Mouse (Mus musculus) intestine, postnatal 0 days (tissue): ENCODE data around the gene Runx1. TPM values are rescaled to one million over a fixed set of nuclear protein-coding genes. Genes with fewer than 3 reads are reported as not detected.

Source experiments
- ATAC-seq: fragments of 200-750 bp; cut with Nextera tagmentation; 2 replicates; pipeline ENCODE4 v1.8.0; 2017; ENCODE audit warnings: mild to moderate bottlenecking, moderate TSS enrichment, moderate library complexity
- H3K27ac ChIP-seq: fragments of 300-500 bp; sonication (generic); 2 replicates; pipeline ENCODE4 v1.5.1; 2014; ENCODE audit warnings: mild to moderate bottlenecking, low read depth, low read length, moderate library complexity
- H3K27me3 ChIP-seq: fragments of 300-500 bp; sonication (generic); replicated peaks from 2 replicates; pipeline ENCODE4 v1.6.1; 2014; ENCODE audit warnings: low read length, mixed read lengths; ENCODE audit not compliant: control insufficient read depth, insufficient read depth
- H3K36me3 ChIP-seq: fragments of 300-500 bp; sonication (generic); 2 replicates; pipeline ENCODE4 v1.6.1; 2014; ENCODE audit warnings: mild to moderate bottlenecking, moderate library complexity; ENCODE audit not compliant: control insufficient read depth, insufficient read depth
- H3K4me1 ChIP-seq: fragments of 300-500 bp; sonication (generic); replicated peaks from 2 replicates; pipeline ENCODE4 v1.6.1; 2014; ENCODE audit warnings: antibody characterized with exemption, low read length, mixed read lengths; ENCODE audit not compliant: control insufficient read depth, insufficient read depth
- H3K4me2 ChIP-seq: fragments of 300-500 bp; sonication (generic); replicated peaks from 2 replicates; pipeline ENCODE4 v1.6.1; 2014; ENCODE audit warnings: low read depth, mild to moderate bottlenecking, moderate library complexity
- H3K4me3 ChIP-seq: fragments of 300-500 bp; sonication (generic); 2 replicates; pipeline ENCODE4 v1.5.1; 2014; ENCODE audit warnings: low read depth, low read length
- H3K9ac ChIP-seq: fragments of 300-500 bp; sonication (generic); 2 replicates; pipeline ENCODE4 v1.6.1; 2014; ENCODE audit warnings: mild to moderate bottlenecking, low read depth, low read length
- H3K9me3 ChIP-seq: fragments of 300-500 bp; sonication (generic); 2 replicates; pipeline ENCODE4 v1.6.1; 2016; ENCODE audit warnings: mixed run types; ENCODE audit not compliant: control insufficient read depth
- CTCF ChIP-seq: sonication (generic); IDR thresholded peaks from 2 replicates; pipeline ENCODE4 v1.5.1; 2016; ENCODE audit warnings: low read depth, mild to moderate bottlenecking, control low read depth, antibody characterized with exemption, moderate library complexity
- WGBS: fragments of 180-500 bp; shearing (Covaris S2); extraction: QIAGEN DNeasy Blood & Tissue Kit; methylation state at CpG from one replicate; pipeline ENCODE4 v1.1.7; 2014; 5-methylcytosine and 5-hydroxymethylcytosine counted together
- polyA plus RNA-seq: library from polyadenylated mRNA; unstranded; fragments of >200 nt; fragmentation: Nextera tagmentation; extraction: Ambion mirVana; gene quantifications from 2 replicates; pipeline ENCODE4 v1.2.1, GENCODE M21; 2015

The Runx1 gene
- polyA plus RNA-seq, 1 experiment from 2014 or later = 1.7 TPM

GRCm38 (mm10) chr16:92573193-92573592 lies 252.8 kb downstream of the Runx1 start:
- no peak overlapping the region for H3K9ac ChIP-seq
- no peaks in the 10 kb centered on the region for H3K27me3 ChIP-seq
- no peak for ATAC-seq
- H3K4me1 ChIP-seq = no peaks in the 10 kb centered on the region
- no peak overlapping the region for H3K4me3 ChIP-seq
- 50% methylated on average over 4 of the region's 4 CpGs for WGBS
- H3K27ac ChIP-seq = no peak overlapping the region
- no peak overlapping the region for H3K4me2 ChIP-seq
- TF ChIP-seq CTCF = no peak
- H3K9me3 ChIP-seq = no peaks in the 10 kb centered on the region
- no peaks in the 10 kb centered on the region for H3K36me3 ChIP-seq

- Histone ChIP-seq H3K9ac (no peak overlapping the region), H3K27ac (no peak overlapping the region), H3K4me3 (no peak overlapping the region), H3K4me2 (no peak overlapping the region), H3K4me1 (no peaks in the 10 kb centered on the region), H3K27me3 (no peaks in the 10 kb centered on the region), H3K36me3 (no peaks in the 10 kb centered on the region), H3K9me3 (no peaks in the 10 kb centered on the region)
- WGBS = 85% methylated on average over 11 of the region's 11 CpGs
- no peak for ATAC-seq
- TF ChIP-seq CTCF = no peak
Measured at GRCm38 (mm10) chr16:92571246-92571645, 254.7 kb downstream of the Runx1 start.

- TF ChIP-seq CTCF = no peak
- WGBS = 18% methylated on average over 5 of the region's 5 CpGs
- Histone ChIP-seq H3K4me3 (no peak overlapping the region), H3K9ac (no peak overlapping the region), H3K27me3 (0 out of 2 replicates have a peak, but pooled peaks cover 5% of the 10 kb centered on the region), H3K36me3 (no peaks in the 10 kb centered on the region), H3K9me3 (no peaks in the 10 kb centered on the region), H3K27ac (no peak overlapping the region), H3K4me2 (no peak overlapping the region; the same call in 1 of the 2 replicates), H3K4me1 (no peaks in the 10 kb centered on the region; the same call in 1 of the 2 replicates)
- ATAC-seq = no peak
Measured at GRCm38 (mm10) chr16:92566146-92566545, 259.8 kb downstream of the Runx1 start.

- H3K4me2 ChIP-seq = peak overlapping the region; percentile 39
- peak; percentile 31; the same call in 1 of the 2 replicates for ATAC-seq
- H3K36me3 ChIP-seq = no peaks in the 10 kb centered on the region
- no peaks in the 10 kb centered on the region; the same call in 1 of the 2 replicates for H3K4me1 ChIP-seq
- no peaks in the 10 kb centered on the region for H3K9me3 ChIP-seq
- H3K9ac ChIP-seq = no peak overlapping the region
- H3K27ac ChIP-seq = no peak overlapping the region
- under 1% methylated on average over 6 of the region's 6 CpGs for WGBS
- peak; percentile 97 for TF ChIP-seq CTCF
- H3K27me3 ChIP-seq = 0 out of 2 replicates have a peak, but pooled peaks cover 5% of the 10 kb centered on the region
- H3K4me3 ChIP-seq = no peak overlapping the region
Measured at GRCm38 (mm10) chr16:92565708-92566107, 260.2 kb downstream of the Runx1 start.

DNA sequence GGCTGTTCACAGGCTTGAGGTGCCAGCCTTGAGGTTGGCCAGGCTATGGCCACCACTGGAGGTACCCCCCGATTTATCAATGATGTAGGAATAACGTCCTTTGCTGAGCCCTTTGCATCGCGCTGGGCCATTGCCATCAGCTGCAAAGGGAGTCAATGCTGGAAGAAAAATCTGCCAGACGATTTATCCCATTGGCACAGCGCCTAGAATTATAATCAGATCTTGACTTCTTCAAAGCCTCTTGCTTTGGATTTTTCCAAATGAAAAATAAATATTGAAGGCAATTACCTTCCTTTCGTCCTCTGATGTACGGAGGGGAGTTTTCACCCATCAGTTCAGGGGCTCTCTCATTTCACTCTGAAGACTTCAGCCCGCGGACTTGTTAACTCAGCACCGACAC lies 260.7 kb downstream of the Runx1 start:
- WGBS = 52% methylated on average over 11 of the region's 11 CpGs

GRCm38 (mm10) chr16:92555051-92555450 lies 270.9 kb downstream of the Runx1 start:
- Histone ChIP-seq H3K4me1 (no peaks in the 10 kb centered on the region), H3K27me3 (no peaks in the 10 kb centered on the region), H3K9ac (no peak overlapping the region), H3K9me3 (no peaks in the 10 kb centered on the region), H3K4me3 (no peak overlapping the region), H3K36me3 (no peaks in the 10 kb centered on the region), H3K27ac (no peak overlapping the region), H3K4me2 (no peak overlapping the region)
- WGBS = 77% methylated on average over 1 of the region's 1 CpGs
- no peak for ATAC-seq
- TF ChIP-seq CTCF = no peak

More for the DNA sequence above, 260.7 kb downstream of the Runx1 start:
- no peak for ATAC-seq
- peak overlapping the region; percentile 39 for H3K4me2 ChIP-seq
- H3K9ac ChIP-seq = no peak overlapping the region
- no peaks in the 10 kb centered on the region; the same call in 1 of the 2 replicates for H3K4me1 ChIP-seq
- TF ChIP-seq CTCF = no peak
- no peak overlapping the region for H3K27ac ChIP-seq
- no peaks in the 10 kb centered on the region for H3K36me3 ChIP-seq
- no peak overlapping the region for H3K4me3 ChIP-seq
- H3K27me3 ChIP-seq = 0 out of 2 replicates have a peak, but pooled peaks cover 5% of the 10 kb centered on the region
- no peaks in the 10 kb centered on the region for H3K9me3 ChIP-seq

DNA sequence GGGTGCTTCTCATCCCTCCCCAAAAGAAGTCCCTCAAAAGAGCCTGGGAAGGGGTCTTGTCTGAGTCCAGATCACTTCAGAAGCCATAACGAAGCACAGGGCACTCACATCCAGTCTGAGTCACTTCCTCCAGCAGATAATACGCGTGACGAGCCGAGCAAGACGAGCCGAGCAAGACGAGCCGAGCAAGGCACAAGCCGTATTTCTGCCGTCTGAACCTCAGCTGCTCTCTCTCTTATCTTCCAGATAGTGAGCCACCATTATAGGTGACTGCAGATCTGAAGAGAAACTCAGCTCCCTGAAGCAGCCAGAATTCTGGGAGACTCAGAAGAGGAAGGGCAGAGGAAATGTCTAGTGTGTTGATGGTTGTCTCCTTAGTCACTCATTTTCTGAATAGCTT lies 273.1 kb downstream of the Runx1 start:
- H3K4me1 ChIP-seq = no peaks in the 10 kb centered on the region
- H3K9ac ChIP-seq = no peak overlapping the region
- no peaks in the 10 kb centered on the region for H3K27me3 ChIP-seq
- no peak overlapping the region for H3K4me3 ChIP-seq
- H3K4me2 ChIP-seq = no peak overlapping the region; the same call in 1 of the 2 replicates
- TF ChIP-seq CTCF = no peak
- no peaks in the 10 kb centered on the region for H3K9me3 ChIP-seq
- 27% methylated on average over 11 of the region's 11 CpGs for WGBS
- no peaks in the 10 kb centered on the region for H3K36me3 ChIP-seq
- no peak overlapping the region for H3K27ac ChIP-seq
- ATAC-seq = no peak
